Mouse (Mus musculus) spleen, adult 18-20 months (tissue): Measurements from ENCODE around the gene Spint4.

Source experiments
- DNase-seq, 2 experiments: peaks; one replicate each; pipeline ENCODE4 v3.0.0; 2022; ENCODE audit warnings: mixed read lengths in 2 of 2

The Spint4 gene

DNA sequence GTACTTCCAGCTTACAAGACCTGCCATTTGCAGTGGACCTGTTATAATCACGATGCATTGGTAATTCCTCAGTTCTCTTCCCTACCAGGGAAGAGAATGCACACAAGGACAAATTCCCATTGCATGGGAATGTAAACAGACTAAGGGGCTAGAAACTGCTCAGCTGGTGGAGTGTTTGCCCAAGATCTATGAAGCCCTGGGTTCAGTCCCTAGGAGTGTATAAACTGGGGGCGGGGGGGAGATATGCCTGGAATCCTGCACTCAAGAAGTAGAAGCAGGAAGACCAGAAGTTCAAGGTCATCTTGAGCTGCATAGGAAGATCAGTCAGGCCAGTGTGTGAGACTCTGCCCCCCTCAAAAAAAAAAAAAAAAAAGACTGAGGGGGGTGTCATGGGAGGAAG, 35.0 kb downstream of the Spint4 start:
- no peak for DNase-seq

DNA sequence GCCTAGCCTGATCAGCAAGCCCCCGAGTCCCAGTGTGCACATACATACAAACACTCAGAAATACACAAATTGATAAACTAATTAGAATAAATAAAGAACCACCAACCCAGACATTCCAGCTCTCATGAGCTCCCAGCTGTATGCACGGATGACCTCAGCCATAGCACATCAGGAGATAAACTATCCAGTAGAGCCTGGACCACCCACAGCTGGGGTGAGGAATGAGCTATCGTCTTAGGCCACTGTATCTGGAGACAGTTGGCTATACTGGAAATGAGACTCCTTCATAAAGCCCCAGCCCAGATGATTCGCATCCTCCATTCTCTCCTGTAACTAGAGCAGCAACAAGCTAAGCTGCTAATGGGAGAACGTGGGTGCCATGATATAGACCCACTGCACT, 36.5 kb downstream of the Spint4 start:
- no peak for DNase-seq

DNA sequence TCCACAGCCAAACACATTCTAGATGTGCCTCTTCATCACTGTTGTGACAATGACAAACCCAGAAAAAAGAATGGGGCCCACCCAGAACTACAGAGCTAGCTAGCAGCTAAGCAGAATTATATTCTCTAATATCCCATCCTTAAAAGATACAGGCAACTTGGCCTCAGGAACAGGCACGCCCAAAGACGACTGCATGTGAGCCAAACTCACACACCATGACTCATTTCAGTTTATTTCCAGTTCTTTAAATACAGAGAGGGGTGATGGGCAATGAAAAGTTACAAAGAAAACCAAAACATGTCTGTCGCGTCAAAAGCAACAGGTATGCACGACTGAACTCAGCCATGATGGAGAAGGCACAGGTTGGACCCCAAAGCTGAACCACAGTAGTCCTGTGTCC, 37.1 kb downstream of the Spint4 start:
- no peak for DNase-seq

DNA sequence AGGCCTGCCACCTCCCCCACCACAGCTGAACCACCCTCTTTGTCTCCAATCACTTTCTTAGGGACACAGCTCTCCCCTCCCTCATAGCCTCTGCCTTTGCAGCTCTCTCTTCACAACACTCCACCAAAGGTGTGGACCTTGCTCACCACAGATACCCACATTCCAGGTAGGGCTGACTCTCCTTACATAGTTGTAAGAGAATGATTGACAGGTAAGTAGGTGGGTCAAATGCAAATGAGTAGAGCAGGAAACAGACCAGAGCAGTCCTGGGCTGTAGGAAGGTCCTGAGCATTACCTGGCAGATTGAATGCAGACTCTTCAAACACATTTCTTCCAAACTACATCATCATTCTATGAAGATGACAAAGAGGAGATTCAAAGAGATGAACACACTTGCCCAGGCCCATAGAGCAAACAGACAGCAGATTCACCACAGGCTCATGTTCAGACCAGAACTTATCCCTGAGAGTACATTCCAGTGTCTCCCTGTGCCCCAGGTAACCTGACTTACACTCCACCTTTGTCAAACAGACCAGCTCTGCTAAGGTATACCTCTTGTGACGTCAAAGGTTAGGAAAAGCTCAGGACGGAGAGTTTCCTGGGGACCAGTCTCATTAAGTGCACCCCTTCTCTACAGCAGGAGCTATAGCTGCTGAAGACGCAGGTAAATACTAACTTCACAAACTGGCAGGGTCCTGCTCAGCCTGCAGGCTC, 39.2 kb downstream of the Spint4 start:
- no peak for DNase-seq

DNA sequence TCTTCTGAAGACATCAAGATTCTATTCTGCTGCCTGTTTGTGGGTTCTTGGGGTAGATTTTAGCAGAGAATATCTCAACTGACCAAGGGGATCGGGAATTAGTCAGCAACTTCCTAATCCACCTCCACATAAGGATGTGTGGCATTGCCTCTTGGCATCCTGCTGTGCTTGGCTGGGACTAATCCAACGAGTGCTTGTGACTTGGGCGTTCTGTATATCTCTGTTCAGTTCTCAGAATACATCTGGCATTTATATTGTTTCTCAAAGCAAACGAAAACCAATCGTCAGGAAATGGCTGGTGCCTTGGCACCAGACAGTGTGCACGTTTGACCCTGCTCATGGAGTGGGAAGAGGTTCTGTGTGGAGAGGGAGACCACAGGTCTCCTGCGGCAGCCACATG, 41.6 kb downstream of the Spint4 start:
- DNase-seq, result no peak

DNA sequence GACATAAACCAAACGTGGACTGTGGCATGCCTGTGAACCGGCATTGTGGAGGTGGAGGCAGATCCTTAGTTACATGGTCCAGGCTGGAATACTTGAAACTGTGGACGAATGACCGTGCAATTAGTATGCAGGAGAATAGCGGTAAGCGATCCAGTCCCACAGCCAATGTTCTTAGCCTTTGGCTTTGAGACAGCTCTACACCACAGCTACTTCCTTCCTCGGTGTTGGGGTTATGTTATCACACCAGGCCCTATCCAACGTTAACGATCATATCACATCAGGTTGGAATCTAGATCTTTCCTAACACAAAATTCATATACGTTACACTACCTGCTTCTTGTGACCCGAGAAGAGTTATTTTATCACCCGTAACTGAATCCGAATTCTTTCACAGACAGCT, 46.7 kb downstream of the Spint4 start:
- DNase-seq, result no peak

DNA sequence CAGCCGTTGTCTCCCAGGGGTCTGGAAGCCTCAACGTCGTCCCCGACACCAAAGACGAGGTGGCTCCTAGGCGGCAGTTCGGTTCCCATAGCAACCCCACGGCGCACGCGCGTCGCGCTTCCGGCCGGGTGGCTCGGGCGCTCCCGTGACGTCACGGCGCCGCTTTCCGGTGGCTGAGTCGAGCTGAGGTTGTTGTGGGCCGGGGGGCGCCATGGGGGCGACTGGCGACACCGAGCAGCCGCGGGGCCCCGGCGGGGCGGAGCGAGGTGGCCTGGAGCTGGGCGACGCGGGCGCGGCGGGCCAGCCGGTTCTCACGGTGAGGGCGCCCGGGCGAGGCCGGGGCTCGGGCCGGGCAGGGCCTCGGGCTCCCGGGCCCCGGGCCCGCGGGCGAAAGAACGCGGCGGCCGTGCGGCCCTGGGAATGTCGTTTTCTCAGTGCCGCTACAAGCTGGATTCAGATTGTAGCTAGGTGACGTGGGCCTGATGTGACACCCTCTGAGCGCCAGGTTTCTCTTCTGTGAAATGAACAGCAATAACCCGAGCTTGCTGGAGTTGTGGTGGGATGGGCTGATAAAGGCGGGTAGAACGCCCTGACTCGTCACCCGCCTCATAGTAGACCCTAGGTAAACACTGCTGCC, 47.7 kb downstream of the Spint4 start, which contains the start of the genes Wfdc3 and Dnttip1:
Gene Wfdc3, minus strand, starts transcription at position 89 of the 637 bp plus-strand sequence.
Gene Dnttip1, plus strand, starts transcription at position 141 of the 637 bp plus-strand sequence.
- DNase-seq, result peak; percentile 87 to 95

DNA sequence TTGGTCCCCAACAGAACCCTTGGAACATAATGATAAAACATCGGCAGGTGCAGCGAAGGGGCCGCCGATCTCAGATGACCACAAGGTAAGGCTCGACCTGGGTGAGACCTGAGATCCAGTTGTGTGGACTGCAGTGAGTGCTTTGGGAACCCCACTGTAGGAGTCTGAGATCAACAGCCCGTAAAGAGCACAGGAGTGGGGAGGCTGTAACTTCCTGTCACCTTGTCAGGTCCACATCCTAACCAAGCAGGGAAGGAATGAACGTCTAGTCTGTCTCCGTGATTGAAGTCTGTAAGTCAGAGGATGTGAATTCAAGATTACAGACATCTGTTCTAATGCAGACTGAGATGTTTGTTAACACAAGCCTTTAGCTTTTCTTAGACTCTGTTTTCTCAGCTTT, 48.4 kb downstream of the Spint4 start:
- DNase-seq, result no peak

DNA sequence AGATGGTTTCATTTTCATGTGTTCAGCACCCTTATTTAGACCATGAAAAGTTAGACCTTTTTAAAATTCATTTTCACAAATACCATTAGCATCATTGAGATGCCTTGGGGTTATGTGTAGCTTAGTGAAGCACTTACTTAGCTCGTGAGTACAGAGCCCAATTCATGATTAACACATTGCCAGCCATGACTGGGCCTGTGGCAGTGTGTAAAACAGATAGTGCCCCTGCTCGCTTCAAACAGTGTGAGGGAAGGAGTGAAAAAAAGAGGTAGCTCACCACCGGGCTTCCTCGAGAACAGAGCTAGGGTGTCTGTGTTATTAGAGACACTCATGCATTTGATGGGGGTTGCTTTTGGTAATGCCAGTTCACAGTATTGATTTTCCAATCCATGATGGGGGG, 49.9 kb downstream of the Spint4 start:
- DNase-seq, result no peak

DNA sequence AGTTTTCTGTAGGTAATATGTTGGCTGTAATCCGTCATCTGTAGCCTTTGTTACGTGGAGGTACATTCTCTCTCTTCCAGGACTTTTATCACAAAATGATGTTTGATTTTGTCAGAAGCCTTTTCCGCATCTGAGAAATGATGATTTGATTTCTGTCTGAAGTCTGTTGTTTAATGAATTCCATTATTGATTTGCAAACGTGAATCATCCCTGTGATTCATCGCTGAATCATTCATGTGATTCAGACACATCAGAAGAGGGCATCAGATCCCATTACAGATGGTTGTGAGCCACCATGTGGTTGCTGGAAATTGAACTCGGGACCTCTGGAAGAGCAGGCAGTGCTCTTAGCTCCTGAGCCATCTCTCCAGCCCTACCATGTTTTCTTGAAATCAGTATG, 50.7 kb downstream of the Spint4 start:
- no peak for DNase-seq
